Mouse (Mus musculus) induced T-regulatory cell, adult 2 months (primary cell): ENCODE data around the gene Atp5d.

Experiments
- DNase-seq: peaks from one replicate; pipeline ENCODE4 v3.0.0-alpha.2; 2012; ENCODE audit warnings: low read depth

Gene Atp5d

GRCm38 (mm10) chr10:80141243-80141642 is 2.8 kb downstream of the Atp5d start:
- peak; percentile 98 for DNase-seq

GRCm38 (mm10) chr10:80141786-80142529 is 3.5 kb downstream of the Atp5d start:
- DNase-seq, result peak; percentile 97

DNA sequence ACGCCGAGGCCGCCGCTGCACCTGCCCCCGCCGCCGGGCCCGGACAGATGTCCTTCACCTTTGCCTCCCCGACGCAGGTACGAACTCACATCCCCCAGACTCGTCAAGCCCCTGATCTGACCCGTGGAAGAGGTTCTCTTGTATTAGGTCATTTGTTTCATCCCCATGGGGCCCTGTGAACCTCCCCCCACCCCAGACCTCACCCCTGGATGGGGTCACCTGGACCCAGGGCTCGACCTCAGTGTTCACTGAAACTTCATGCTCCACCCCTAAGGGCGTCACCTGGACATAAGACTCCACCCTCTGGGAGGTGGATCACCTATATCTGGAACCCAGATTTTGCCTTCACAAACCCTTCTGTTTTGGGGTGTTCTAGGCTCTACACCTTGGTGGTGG is 4.1 kb downstream of the Atp5d start:
- DNase-seq, result peak; percentile 74

DNA sequence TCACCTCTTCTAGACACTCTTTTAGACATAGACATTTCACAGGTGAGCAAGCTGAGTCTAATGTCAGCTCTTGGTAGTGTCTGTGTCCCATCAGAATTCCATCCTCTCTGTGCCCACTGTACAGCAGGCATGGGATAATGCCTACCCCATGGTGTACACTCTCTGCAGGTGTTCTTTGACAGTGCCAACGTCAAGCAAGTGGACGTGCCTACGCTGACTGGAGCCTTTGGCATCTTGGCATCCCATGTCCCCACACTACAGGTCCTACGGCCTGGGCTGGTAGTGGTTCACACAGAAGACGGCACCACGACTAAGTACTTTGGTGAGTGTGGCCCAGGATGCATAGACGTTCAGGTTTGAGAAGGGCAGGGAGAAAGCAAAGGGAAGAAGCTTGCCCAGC is 5.2 kb downstream of the Atp5d start:
- DNase-seq, result no peak

GRCm38 (mm10) chr10:80144159-80144558 is 5.7 kb downstream of the Atp5d start:
- peak; percentile 21 for DNase-seq

- DNase-seq, result peak; percentile 87
Measured at GRCm38 (mm10) chr10:80144864-80145838, 6.7 kb downstream of the Atp5d start.

DNA sequence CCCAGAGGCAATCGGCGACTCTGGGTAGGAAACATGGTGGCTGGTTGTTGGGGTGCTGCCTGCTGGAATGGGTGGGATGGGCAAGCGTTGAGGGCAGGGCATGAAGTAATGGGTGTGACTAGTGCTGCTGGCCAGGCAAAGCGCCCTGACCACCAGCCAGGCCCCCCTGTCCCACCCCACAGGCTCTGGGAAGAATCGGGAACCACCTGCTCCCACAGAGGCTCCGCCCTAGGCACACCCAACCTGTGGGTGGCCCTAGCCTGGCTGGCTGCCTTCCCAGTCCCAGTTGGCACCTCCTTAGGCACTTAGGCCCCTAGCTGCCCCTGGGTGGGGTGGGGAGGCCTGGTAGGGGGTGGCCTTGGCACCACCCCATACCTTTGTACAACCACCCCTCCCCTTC is 7.5 kb downstream of the Atp5d start:
- peak; percentile 26 for DNase-seq

GRCm38 (mm10) chr10:80146568-80147011 is 8.2 kb downstream of the Atp5d start:
- DNase-seq, result peak; percentile 36

DNA sequence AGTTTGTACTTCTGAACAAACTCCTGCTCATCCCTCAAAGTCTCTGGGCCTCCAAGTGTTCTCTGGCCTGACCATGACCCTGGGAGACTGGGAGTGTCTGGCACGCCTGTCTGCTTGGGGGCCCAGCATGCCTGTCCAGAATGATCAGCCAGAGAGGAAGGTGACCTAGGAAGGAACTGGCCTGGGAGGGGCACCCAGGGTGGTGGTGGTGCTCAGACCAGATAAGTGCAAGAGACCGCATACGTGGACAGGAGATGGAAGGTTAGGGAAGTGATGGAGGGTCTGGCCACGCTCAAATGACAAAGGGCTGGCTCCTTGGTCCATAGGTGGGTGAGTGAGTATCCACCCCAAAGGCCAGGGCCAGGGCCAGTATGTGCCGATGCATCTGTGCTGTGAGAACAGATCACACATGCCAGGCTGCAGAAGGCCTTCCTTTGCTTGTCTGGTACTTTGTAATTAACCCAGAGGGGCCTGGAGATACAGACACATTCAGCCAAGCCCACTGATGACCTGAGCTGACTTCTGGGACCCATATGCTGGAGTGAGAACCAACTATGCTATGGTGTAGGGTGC is 8.8 kb downstream of the Atp5d start:
- no peak for DNase-seq

- peak; percentile 84 for DNase-seq
Measured at GRCm38 (mm10) chr10:80147719-80148601, 9.5 kb downstream of the Atp5d start, which contains the start of gene Midn. Gene Midn, plus strand, starts transcription at chr10:80148272.

DNA sequence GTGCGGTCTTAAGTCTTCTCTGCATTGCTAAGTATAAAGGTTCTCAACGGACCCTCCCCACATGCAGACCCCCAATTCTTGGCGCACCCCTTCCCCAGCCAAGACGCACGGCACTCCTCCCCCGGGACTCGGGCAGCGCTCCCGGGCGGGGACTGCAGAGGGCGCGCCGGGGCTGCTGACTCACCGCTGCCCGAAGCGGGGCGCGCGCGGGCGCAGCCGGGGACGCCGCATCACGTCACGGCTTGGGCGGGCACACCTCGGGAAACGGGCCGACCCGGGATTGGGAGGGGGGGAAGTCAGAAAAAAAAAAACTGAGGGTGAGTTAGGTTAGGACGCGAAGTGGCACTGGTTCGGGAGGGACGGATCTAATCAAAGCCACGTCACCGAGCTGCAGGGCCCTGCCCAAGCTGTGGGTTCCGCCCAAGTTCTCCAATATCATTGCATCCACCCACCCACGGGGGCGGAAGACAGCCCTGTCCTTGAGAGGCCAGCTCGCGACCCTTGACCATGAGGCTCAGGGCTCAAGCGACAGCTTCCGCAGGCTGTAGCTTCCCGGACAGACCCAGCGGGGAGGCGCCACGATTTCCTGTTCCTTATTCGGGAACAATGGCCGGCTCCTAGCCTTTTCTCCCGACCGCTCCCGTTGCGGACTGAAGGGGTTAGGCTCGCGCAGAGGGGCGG is 10.3 kb downstream of the Atp5d start:
- peak; percentile 96 for DNase-seq

DNA sequence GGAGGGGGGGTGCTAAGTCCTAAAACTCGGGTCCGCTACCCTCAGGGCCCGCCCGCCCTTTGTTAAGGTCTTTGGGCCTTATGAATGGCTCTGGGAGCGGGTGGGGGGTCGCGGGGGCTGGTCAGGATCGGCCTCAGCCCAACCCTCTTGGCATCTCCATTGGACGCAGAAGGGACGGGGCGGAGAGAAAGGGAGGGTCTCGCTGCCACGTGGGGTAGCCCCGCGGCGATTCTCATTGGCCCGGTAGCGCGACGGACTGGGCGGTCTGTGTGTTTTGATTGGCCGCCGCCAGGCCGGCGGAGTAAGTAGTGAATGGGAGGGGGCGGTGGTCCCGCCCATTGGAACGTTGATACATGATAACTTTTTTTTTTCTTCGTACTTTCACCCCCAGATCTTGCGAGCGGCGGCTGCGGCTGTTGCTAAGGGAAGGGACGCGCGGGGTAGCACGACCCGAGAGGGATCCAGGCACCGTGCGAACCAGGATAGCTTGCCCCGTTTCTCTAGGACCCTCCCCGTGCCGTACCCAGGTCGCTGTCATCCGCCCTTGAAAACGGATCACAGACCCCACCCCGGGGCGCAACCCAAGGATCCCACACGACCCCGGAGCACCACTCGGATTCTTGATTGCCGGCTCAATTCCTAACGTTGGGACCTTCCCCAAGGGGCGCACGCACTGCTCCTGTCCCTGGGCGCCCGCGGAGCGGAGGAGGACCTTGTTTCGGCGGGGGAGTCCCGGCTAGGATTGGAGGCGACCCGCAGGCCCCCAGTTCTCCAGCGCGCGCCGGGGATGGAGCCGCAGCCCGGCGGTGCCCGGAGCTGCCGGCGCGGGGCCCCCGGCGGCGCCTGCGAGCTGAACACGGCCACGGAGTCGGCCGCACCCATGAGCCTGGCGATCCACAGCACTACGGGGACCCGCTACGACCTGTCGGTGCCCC is 11.1 kb downstream of the Atp5d start:
- DNase-seq, result peak; percentile 98

- DNase-seq, result peak; percentile 76
Measured at GRCm38 (mm10) chr10:80150226-80151210, 12.1 kb downstream of the Atp5d start.

DNA sequence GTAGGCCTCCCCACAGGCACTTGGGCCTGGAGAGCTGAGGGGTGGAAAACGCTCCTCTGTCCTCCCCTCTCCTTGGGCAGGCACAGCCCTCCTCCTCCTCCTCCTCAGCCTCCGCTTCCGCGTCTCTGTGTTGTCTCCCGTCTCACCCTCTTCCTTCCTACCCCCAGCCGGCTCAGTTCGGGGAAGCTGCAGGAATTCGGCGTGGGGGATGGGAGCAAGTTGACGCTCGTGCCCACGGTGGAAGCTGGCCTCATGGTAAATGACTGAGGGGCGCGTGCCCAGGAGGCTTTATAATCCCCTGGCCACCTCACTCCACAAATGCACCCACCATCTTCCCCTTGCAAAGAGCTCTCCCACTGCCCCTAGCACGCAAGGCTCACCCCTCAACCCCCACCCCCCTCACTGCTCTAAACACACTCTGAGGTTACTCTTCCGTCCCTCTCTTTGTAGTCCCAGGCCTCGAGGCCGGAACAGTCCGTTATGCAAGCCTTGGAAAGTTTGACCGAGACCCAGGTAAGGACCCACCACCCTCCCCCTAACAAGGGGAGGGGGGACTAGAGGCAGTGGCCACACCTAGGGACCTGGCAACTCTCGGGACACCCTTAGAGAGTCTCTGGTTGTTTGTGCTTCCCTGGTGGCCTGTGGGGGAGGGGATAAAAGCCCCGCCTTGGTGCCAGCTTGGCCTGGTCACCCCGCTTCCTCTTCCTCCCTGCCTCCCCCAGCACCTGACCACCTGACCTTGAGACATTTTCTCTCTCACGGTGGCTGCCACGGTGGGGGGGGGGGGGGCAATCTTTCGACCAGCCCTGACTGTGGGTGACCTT is 13.0 kb downstream of the Atp5d start:
- peak; percentile 70 for DNase-seq

GRCm38 (mm10) chr10:80152071-80152872 is 13.8 kb downstream of the Atp5d start:
- peak; percentile 72 for DNase-seq

GRCm38 (mm10) chr10:80152873-80153260 is 14.4 kb downstream of the Atp5d start:
- peak; percentile 53 for DNase-seq

DNA sequence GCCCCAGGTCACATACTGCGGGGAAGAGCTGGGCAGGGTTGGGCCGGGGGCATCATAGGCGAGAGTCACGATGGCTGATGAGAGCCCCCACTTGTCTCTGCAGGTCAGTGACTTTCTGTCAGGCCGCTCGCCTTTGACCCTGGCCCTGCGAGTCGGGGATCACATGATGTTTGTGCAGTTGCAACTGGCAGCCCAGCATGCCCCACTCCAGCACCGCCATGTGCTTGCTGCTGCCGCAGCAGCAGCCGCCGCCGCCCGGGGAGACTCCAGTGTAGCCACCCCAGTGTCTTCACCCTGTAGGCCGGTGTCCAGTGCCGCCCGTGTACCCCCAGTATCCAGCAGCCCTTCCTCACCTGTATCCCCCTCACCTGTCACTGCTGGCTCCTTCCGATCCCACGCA is 15.3 kb downstream of the Atp5d start:
- DNase-seq, result no peak
